Mouse (Mus musculus) heart, adult 2 months (tissue): ENCODE results near the gene Rab7. TPM values are rescaled to one million over a fixed set of nuclear protein-coding genes. Genes with fewer than 3 reads are reported as not detected.

Experiments
- DNase-seq, 2 experiments: peaks; one replicate each; pipeline ENCODE4 v3.0.0; 2021
- H3K27ac ChIP-seq: fragments of 200-600 bp; 2 replicates; pipeline ENCODE4 v1.8.1; 2022
- H3K27me3 ChIP-seq: fragments of 200-500 bp; 2 replicates; pipeline ENCODE4 v1.6.1; 2012; ENCODE audit warnings: mild to moderate bottlenecking, low read length, inconsistent platforms, mixed read lengths; ENCODE audit not compliant: control insufficient read depth, insufficient read depth
- H3K36me3 ChIP-seq: fragments of 200-500 bp; 2 replicates; pipeline ENCODE4 v1.6.1; 2012; ENCODE audit warnings: low read length, inconsistent platforms; ENCODE audit not compliant: control insufficient read depth, insufficient read depth
- H3K4me1 ChIP-seq: fragments of 200-500 bp; 2 replicates; pipeline ENCODE4 v1.6.1; 2011; ENCODE audit warnings: low read length; ENCODE audit not compliant: control insufficient read depth, insufficient read depth
- H3K4me3 ChIP-seq: fragments of 200-600 bp; 2 replicates; pipeline ENCODE4 v1.8.1; 2022
- H3K79me2 ChIP-seq: fragments of 200-500 bp; replicated peaks from 2 replicates; pipeline ENCODE4 v1.6.1; 2012; ENCODE audit warnings: mild to moderate bottlenecking, inconsistent platforms, low read length, moderate library complexity, mixed read lengths; ENCODE audit not compliant: control insufficient read depth, insufficient read depth
- H3K9ac ChIP-seq: fragments of 200-500 bp; 2 replicates; pipeline ENCODE4 v1.6.1; 2012; ENCODE audit warnings: low read depth, mild to moderate bottlenecking, control low read depth, inconsistent platforms, low read length, mixed read lengths
- CTCF ChIP-seq: fragments of 200-600 bp; IDR thresholded peaks from 2 replicates; pipeline ENCODE4 v1.8.1; 2022; ENCODE audit warnings: antibody characterized with exemption, mild to moderate bottlenecking, moderate library complexity
- EP300 ChIP-seq: fragments of 200-500 bp; IDR thresholded peaks from 2 replicates; pipeline ENCODE4 v1.6.1; 2011; ENCODE audit warnings: low read depth, low read length, control low read depth; ENCODE audit not compliant: insufficient read depth
- POLR2A ChIP-seq: fragments of 200-500 bp; IDR thresholded peaks from 2 replicates; pipeline ENCODE4 v1.6.1; 2011; ENCODE audit warnings: mild to moderate bottlenecking, low read depth, low read length, control low read depth; ENCODE audit not compliant: insufficient read depth
- WGBS: fragments of 180-500 bp; shearing (Covaris S2); methylation state at CpG from one replicate; pipeline ENCODE4 v1.1.7; 2018; 5-methylcytosine and 5-hydroxymethylcytosine counted together
- intact Hi-C: fragments of 180-260 bp; cut with DNase I; formaldehyde crosslinking; loops from one replicate; pipeline ENCODE4 v1.15.1; 2025
- polyA plus RNA-seq: library from polyadenylated mRNA; depleted of rRNA; stranded (reverse); fragments of >200 nt; gene quantifications from 2 replicates; pipeline ENCODE4 v1.2.3, GENCODE M21; 2012
- total RNA-seq, 2 experiments: library from RNA; stranded (reverse); gene quantifications; 2 replicates each; pipeline ENCODE4 v1.2.3; 2021

The Rab7 gene
- total and polyA plus RNA-seq, 3 experiments = 212 to 299 (median 271) TPM

- WGBS = 73% methylated on average over 6 of the region's 6 CpGs
- TF ChIP-seq CTCF = no peak
- peaks cover 1% of the 10 kb centered on the region; the same call in 1 of the 2 replicates for H3K79me2 ChIP-seq
- no peak overlapping the region for H3K9ac ChIP-seq
- no peak overlapping the region for H3K4me3 ChIP-seq
- peaks cover under 1% of the 10 kb centered on the region; the same call in 1 of the 2 replicates for H3K36me3 ChIP-seq
- no peaks in the 10 kb centered on the region for H3K27me3 ChIP-seq
- H3K4me1 ChIP-seq = no peaks in the 10 kb centered on the region; the same call in 1 of the 2 replicates
- intact Hi-C loops = no loop called here
- no peak overlapping the region for H3K27ac ChIP-seq
- DNase-seq = no peak
Measured at GRCm38 (mm10) chr6:88049008-88049407, 3.9 kb upstream of the Rab7 start.

- WGBS = 57% methylated on average over 5 of the region's 5 CpGs
- intact Hi-C loops = loop anchor here (2.0 kb wide), 1 partner anchor 13 kb away; no protein-coding TSS in a partner anchor
- no peak for TF ChIP-seq CTCF
- no peak for TF ChIP-seq EP300
- TF ChIP-seq POLR2A = no peak
Measured at GRCm38 (mm10) chr6:88047853-88048252, 2.8 kb upstream of the Rab7 start.

GRCm38 (mm10) chr6:88045406-88045766, 316 bp upstream of the Rab7 start:
- H3K4me1 ChIP-seq = peaks cover 13% of the 10 kb centered on the region
- H3K27me3 ChIP-seq = no peaks in the 10 kb centered on the region
- H3K9ac ChIP-seq = no peak overlapping the region
- H3K79me2 ChIP-seq = peaks cover 5% of the 10 kb centered on the region
- no peak overlapping the region for H3K4me3 ChIP-seq
- peaks cover 18% of the 10 kb centered on the region for H3K36me3 ChIP-seq
- intact Hi-C loops = loop anchor here (2.0 kb wide), 1 partner anchor 29 kb away; no protein-coding TSS in a partner anchor
- TF ChIP-seq POLR2A = no peak
- no peak for TF ChIP-seq CTCF
- no peak for TF ChIP-seq EP300
- 27% methylated on average over 3 of the region's 3 CpGs for WGBS
- H3K27ac ChIP-seq = peak overlapping the region; percentile 52
- DNase-seq = no peak

More at GRCm38 (mm10) chr6:88047853-88048252, 2.8 kb upstream of the Rab7 start:
- peaks cover 4% of the 10 kb centered on the region for H3K4me1 ChIP-seq
- H3K27ac ChIP-seq = no peak overlapping the region
- H3K9ac ChIP-seq = no peak overlapping the region
- peaks cover 6% of the 10 kb centered on the region for H3K36me3 ChIP-seq
- peaks cover 1% of the 10 kb centered on the region; the same call in 1 of the 2 replicates for H3K79me2 ChIP-seq
- DNase-seq = no peak
- H3K27me3 ChIP-seq = no peaks in the 10 kb centered on the region
- H3K4me3 ChIP-seq = no peak overlapping the region

- Histone ChIP-seq H3K9ac (peak overlapping the region; percentile 98), H3K27me3 (no peaks in the 10 kb centered on the region), H3K36me3 (peaks cover 22% of the 10 kb centered on the region), H3K79me2 (peaks cover 6% of the 10 kb centered on the region), H3K27ac (peak overlapping the region; percentile 94), H3K4me1 (peaks cover 15% of the 10 kb centered on the region), H3K4me3 (peak overlapping the region; percentile 83)
- WGBS = 1% methylated on average over 3 of the region's 3 CpGs
- no peak for DNase-seq
- TF ChIP-seq EP300 = no peak
- TF ChIP-seq POLR2A = no peak
- no peak for TF ChIP-seq CTCF
- intact Hi-C loops = loop anchor here (2.0 kb wide), 1 partner anchor 31 kb away; no protein-coding TSS in a partner anchor
Measured at GRCm38 (mm10) chr6:88044234-88044576, 865 bp downstream of the Rab7 start.

- peaks cover 35% of the 10 kb centered on the region for H3K36me3 ChIP-seq
- WGBS = 48% methylated on average over 3 of the region's 3 CpGs
- intact Hi-C loops = no loop called here
- peaks cover 12% of the 10 kb centered on the region for H3K79me2 ChIP-seq
- H3K9ac ChIP-seq = peak overlapping the region; percentile 12; the same call in 1 of the 2 replicates
- H3K27me3 ChIP-seq = no peaks in the 10 kb centered on the region
- H3K4me3 ChIP-seq = no peak overlapping the region
- H3K27ac ChIP-seq = peak overlapping the region; percentile 84
- H3K4me1 ChIP-seq = peaks cover 26% of the 10 kb centered on the region
- TF ChIP-seq CTCF (no peak), EP300 (no peak), POLR2A (peak; percentile 37; the same call in 1 of the 2 replicates)
- no peak for DNase-seq
Measured at GRCm38 (mm10) chr6:88042336-88042735, 2.7 kb downstream of the Rab7 start.

- peaks cover 28% of the 10 kb centered on the region for H3K4me1 ChIP-seq
Measured at GRCm38 (mm10) chr6:88041221-88041620, 3.8 kb downstream of the Rab7 start.

More at GRCm38 (mm10) chr6:88041221-88041620, 3.8 kb downstream of the Rab7 start:
- WGBS = 8% methylated on average over 4 of the region's 4 CpGs
- Histone ChIP-seq H3K27me3 (no peaks in the 10 kb centered on the region), H3K4me3 (peak overlapping the region; percentile 9; the same call in 1 of the 2 replicates), H3K36me3 (peaks cover 38% of the 10 kb centered on the region), H3K79me2 (peaks cover 14% of the 10 kb centered on the region), H3K9ac (peak overlapping the region; percentile 68), H3K27ac (peak overlapping the region; percentile 84)
- DNase-seq = peak; percentile 34 to 41
- TF ChIP-seq POLR2A (no peak), CTCF (no peak), EP300 (no peak)
- intact Hi-C loops = no loop called here
